Mouse (Mus musculus) adrenal gland, postnatal 14 days (tissue): ENCODE measurements around the gene Cfap300. TPM values are rescaled to one million over a fixed set of nuclear protein-coding genes. Genes with fewer than 3 reads are reported as not detected.

Experiments
- DNase-seq: peaks from one replicate; pipeline ENCODE4 v3.0.0; 2021; ENCODE audit warnings: mixed read lengths
- total RNA-seq: library from RNA; stranded (reverse); gene quantifications from 2 replicates; pipeline ENCODE4 v1.2.3, GENCODE M21; 2021

Gene Cfap300
- total RNA-seq, 1 experiment from 2014 or later, result 4.3 TPM

- DNase-seq, result no peak
Observed at GRCm38 (mm10) chr9:7983665-7984064, 59.0 kb downstream of the Cfap300 start.

- DNase-seq, result no peak
Observed at GRCm38 (mm10) chr9:7980162-7980561, 62.5 kb downstream of the Cfap300 start.

- DNase-seq, result no peak
Observed at GRCm38 (mm10) chr9:7979153-7979916, 63.3 kb downstream of the Cfap300 start.

- DNase-seq, result no peak
Observed at GRCm38 (mm10) chr9:7978502-7978901, 64.1 kb downstream of the Cfap300 start.

- DNase-seq, result peak; percentile 30
Observed at GRCm38 (mm10) chr9:7977587-7977986, 65.0 kb downstream of the Cfap300 start.

- DNase-seq, result no peak
Observed at GRCm38 (mm10) chr9:7971993-7972392, 70.6 kb downstream of the Cfap300 start.

Other genes starting within 250 kb of the Cfap300 start
- gene Birc2, start 205.8 kb downstream of the Cfap300 start, total RNA-seq, result 40.6 and 46.6 TPM in 2 replicates
- gene Birc3, start 169.6 kb downstream of the Cfap300 start, total RNA-seq, result 19.0 and 27.8 TPM in 2 replicates
- 67.1 and 67.4 TPM in 2 replicates for gene Yap1, start 38.2 kb downstream of the Cfap300 start, total RNA-seq
- 8.3 and 9.3 TPM in 2 replicates for gene Cep126, start 91.5 kb upstream of the Cfap300 start, total RNA-seq